Mouse (Mus musculus) limb, embryonic 11.5 days (tissue): Measurements from ENCODE around the gene Aurkaip1. TPM values are rescaled to one million over a fixed set of nuclear protein-coding genes. Genes with fewer than 3 reads are reported as not detected.

Source experiments
- ATAC-seq: fragments of 200-750 bp; cut with Nextera tagmentation; 2 replicates; pipeline ENCODE4 v1.8.0; 2017; ENCODE audit warnings: low read depth; ENCODE audit not compliant: insufficient number of reproducible peaks, low FRiP score, low TSS enrichment
- DNase-seq: peaks from one replicate; pipeline ENCODE4 v3.0.0-alpha.2; 2015; ENCODE audit warnings: low spot score
- H3K27ac ChIP-seq: fragments of 300-500 bp; sonication (generic); replicated peaks from 2 replicates; pipeline ENCODE4 v1.5.1; 2014; ENCODE audit warnings: low read depth, mild to moderate bottlenecking, low read length
- H3K27me3 ChIP-seq: fragments of 300-500 bp; sonication (generic); 2 replicates; pipeline ENCODE4 v1.6.1; 2014; ENCODE audit warnings: mild to moderate bottlenecking, low read length, mixed read lengths; ENCODE audit not compliant: control insufficient read depth, insufficient read depth
- H3K36me3 ChIP-seq: fragments of 300-500 bp; sonication (generic); 2 replicates; pipeline ENCODE4 v1.6.1; 2014; ENCODE audit warnings: mild to moderate bottlenecking, low read length, moderate library complexity, mixed read lengths; ENCODE audit not compliant: control insufficient read depth, insufficient read depth
- H3K4me1 ChIP-seq: fragments of 300-500 bp; sonication (generic); 2 replicates; pipeline ENCODE4 v1.6.1; 2014; ENCODE audit warnings: low read length, mixed read lengths; ENCODE audit not compliant: control insufficient read depth, insufficient read depth
- H3K4me2 ChIP-seq: fragments of 300-500 bp; sonication (generic); 2 replicates; pipeline ENCODE4 v1.6.1; 2014; ENCODE audit warnings: low read depth, mild to moderate bottlenecking, moderate library complexity; ENCODE audit not compliant: severe bottlenecking
- H3K4me3 ChIP-seq: fragments of 300-500 bp; sonication (generic); 2 replicates; pipeline ENCODE4 v1.5.1; 2014; ENCODE audit warnings: low read depth, low read length
- H3K9ac ChIP-seq: fragments of 300-500 bp; sonication (generic); 2 replicates; pipeline ENCODE4 v1.6.1; 2014; ENCODE audit warnings: mild to moderate bottlenecking, low read length
- H3K9me3 ChIP-seq: fragments of 300-500 bp; sonication (generic); 2 replicates; pipeline ENCODE4 v1.6.1; 2016; ENCODE audit warnings: low read length; ENCODE audit not compliant: control insufficient read depth
- WGBS: fragments of 180-500 bp; shearing (Covaris S2); extraction: QIAGEN DNeasy Blood & Tissue Kit; methylation state at CpG from one replicate; pipeline ENCODE4 v1.1.7; 2014; 5-methylcytosine and 5-hydroxymethylcytosine counted together
- polyA plus RNA-seq: library from polyadenylated mRNA; unstranded; fragments of >200 nt; fragmentation: Nextera tagmentation; extraction: Ambion mirVana; gene quantifications from 2 replicates; pipeline ENCODE4 v1.2.1, GENCODE M21; 2014

Aurkaip1 gene
- polyA plus RNA-seq, 1 experiment from 2014 or later, result 138 TPM

DNA sequence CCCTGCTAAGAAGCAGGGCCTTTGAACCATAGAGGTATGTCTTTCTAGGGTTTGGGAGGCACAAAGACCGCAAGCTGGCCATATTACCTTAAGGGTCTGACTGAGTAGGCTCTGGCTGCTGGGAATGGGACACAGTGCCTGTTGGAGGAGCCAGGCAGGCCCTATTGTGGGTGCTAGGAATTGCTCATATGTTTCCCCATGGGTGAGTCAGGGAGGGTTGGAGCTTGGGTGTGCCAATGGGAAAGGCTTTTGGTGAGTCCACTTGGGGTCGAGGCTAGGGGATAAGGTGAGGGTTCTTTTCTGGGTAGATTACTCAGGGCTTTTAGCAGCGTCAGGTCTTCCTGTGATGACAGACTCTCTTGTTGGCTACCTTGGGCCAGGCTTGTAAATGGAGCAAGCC lies 20.3 kb downstream of the Aurkaip1 start:
- no peak overlapping the region for H3K27ac ChIP-seq

GRCm38 (mm10) chr4:155851951-155852411 lies 20.9 kb downstream of the Aurkaip1 start:
- Histone ChIP-seq H3K4me3 (no peak overlapping the region), H3K36me3 (0 out of 2 replicates have a peak, but pooled peaks cover 2% of the 10 kb centered on the region), H3K9ac (no peak overlapping the region), H3K27me3 (no peaks in the 10 kb centered on the region), H3K27ac (no peak overlapping the region), H3K9me3 (no peaks in the 10 kb centered on the region), H3K4me2 (no peak overlapping the region), H3K4me1 (peaks cover 9% of the 10 kb centered on the region)
- DNase-seq (no peak), ATAC-seq (no peak)
- WGBS, result 83% methylated on average over 2 of the region's 2 CpGs

More for the DNA sequence above, 20.3 kb downstream of the Aurkaip1 start:
- ATAC-seq, result no peak
- Histone ChIP-seq H3K36me3 (0 out of 2 replicates have a peak, but pooled peaks cover 2% of the 10 kb centered on the region), H3K4me1 (peaks cover 9% of the 10 kb centered on the region), H3K27me3 (no peaks in the 10 kb centered on the region), H3K9me3 (no peaks in the 10 kb centered on the region), H3K4me2 (no peak overlapping the region), H3K4me3 (no peak overlapping the region), H3K9ac (no peak overlapping the region)
- WGBS, result 94% methylated on average over 3 of the region's 3 CpGs
- no peak for DNase-seq

- Histone ChIP-seq H3K27ac (no peak overlapping the region), H3K9ac (no peak overlapping the region), H3K27me3 (no peaks in the 10 kb centered on the region), H3K4me2 (no peak overlapping the region), H3K4me1 (peaks cover 3% of the 10 kb centered on the region), H3K36me3 (peaks cover 2% of the 10 kb centered on the region; the same call in 1 of the 2 replicates), H3K9me3 (no peaks in the 10 kb centered on the region), H3K4me3 (no peak overlapping the region)
- ATAC-seq (no peak), DNase-seq (no peak)
- 90% methylated on average over 9 of the region's 9 CpGs for WGBS
These were observed 22.3 kb downstream of the Aurkaip1 start for GRCm38 (mm10) chr4:155853421-155853820.

DNA sequence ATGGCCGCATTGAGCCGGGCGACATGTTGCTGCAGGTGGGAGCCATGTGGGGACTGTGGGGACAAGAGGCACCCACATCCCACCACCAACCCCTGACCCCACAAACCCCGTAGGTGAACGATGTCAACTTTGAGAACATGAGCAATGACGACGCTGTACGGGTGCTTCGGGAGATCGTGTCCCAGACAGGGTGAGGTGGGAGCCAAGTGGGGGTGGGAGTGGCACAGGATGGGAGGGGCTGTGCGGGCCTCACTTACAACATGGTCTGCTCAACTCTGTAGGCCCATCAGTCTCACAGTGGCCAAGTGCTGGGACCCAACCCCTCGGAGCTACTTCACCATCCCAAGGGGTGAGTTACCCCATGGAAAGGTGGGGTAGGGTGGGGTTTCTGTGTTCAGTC lies 23.9 kb downstream of the Aurkaip1 start:
- H3K36me3 ChIP-seq, result peaks cover 2% of the 10 kb centered on the region; the same call in 1 of the 2 replicates
- no peak overlapping the region for H3K4me3 ChIP-seq
- no peak for ATAC-seq
- no peaks in the 10 kb centered on the region for H3K4me1 ChIP-seq
- no peak overlapping the region for H3K4me2 ChIP-seq
- WGBS, result 95% methylated on average over 12 of the region's 12 CpGs
- H3K9ac ChIP-seq, result no peak overlapping the region
- H3K9me3 ChIP-seq, result no peaks in the 10 kb centered on the region
- H3K27me3 ChIP-seq, result no peaks in the 10 kb centered on the region
- no peak overlapping the region for H3K27ac ChIP-seq
- DNase-seq, result no peak

DNA sequence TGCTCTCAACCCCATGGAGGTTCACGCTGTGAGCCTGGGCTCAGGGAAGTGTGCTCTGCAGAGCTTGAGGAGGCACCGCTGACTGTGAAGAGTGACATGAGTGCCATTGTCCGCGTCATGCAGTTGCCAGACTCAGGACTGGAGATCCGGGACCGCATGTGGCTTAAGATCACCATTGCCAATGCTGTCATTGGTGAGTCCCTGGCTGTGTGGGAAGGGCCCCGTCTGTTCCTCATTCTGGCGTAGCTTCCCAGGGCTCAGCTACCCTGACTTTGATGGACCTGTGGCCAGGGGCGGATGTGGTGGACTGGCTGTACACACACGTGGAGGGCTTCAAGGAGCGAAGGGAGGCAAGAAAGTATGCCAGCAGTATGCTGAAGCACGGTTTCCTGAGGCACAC lies 25.0 kb downstream of the Aurkaip1 start:
- Histone ChIP-seq H3K9ac (no peak overlapping the region), H3K4me2 (no peak overlapping the region), H3K27me3 (no peaks in the 10 kb centered on the region), H3K9me3 (no peaks in the 10 kb centered on the region), H3K4me3 (no peak overlapping the region), H3K36me3 (peaks cover 2% of the 10 kb centered on the region; the same call in 1 of the 2 replicates), H3K4me1 (no peaks in the 10 kb centered on the region), H3K27ac (no peak overlapping the region)
- 91% methylated on average over 12 of the region's 12 CpGs for WGBS
- ATAC-seq (no peak), DNase-seq (no peak)

DNA sequence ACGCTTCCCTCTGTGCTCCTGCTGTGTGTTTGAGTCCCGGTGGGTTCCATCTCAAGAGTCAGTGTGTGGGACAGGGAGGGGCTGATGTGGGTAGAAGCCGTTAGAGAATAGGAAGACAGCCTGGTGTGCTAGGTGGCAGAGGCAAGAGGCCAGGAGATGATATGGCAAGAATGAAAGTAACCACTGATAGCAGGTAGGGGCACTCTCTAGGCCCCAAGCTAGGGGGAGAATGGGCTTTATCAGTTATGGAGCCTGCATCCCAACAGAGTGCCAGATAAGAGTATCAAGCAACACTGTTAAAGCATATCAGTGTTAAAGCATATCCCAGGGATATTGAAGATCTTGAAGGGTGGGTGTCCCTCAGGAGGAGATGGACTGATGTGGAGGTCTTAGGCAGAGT lies 25.8 kb downstream of the Aurkaip1 start:
- 93% methylated on average over 3 of the region's 3 CpGs for WGBS

DNA sequence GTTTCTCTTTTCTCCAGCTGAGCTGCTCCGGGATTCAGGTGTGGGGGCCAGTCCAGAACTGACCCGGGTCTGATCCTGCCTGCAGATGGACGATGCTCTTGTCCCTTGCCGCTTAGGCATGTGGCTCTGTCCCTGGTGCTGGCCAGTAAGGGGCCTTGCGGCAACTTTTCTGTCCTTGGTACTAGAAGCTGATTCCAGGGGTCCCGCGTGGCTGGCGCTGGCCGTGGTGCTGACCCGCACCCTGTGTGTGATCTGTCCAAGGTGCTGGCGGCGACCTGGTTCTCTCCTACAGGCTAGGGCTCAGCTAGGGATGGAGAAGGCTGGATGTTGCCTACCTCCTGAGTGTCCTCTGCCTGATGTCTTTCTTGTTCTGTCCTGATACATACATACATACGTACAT lies 28.2 kb downstream of the Aurkaip1 start:
- peak; percentile 28; the same call in 1 of the 2 replicates for ATAC-seq

More for the DNA sequence above, 25.8 kb downstream of the Aurkaip1 start:
- no peak overlapping the region for H3K9ac ChIP-seq
- no peaks in the 10 kb centered on the region for H3K27me3 ChIP-seq
- H3K27ac ChIP-seq, result no peak overlapping the region
- DNase-seq (no peak), ATAC-seq (no peak)
- peaks cover 2% of the 10 kb centered on the region; the same call in 1 of the 2 replicates for H3K36me3 ChIP-seq
- no peak overlapping the region for H3K4me2 ChIP-seq
- no peak overlapping the region for H3K4me3 ChIP-seq
- H3K9me3 ChIP-seq, result no peaks in the 10 kb centered on the region
- H3K4me1 ChIP-seq, result no peaks in the 10 kb centered on the region

DNA sequence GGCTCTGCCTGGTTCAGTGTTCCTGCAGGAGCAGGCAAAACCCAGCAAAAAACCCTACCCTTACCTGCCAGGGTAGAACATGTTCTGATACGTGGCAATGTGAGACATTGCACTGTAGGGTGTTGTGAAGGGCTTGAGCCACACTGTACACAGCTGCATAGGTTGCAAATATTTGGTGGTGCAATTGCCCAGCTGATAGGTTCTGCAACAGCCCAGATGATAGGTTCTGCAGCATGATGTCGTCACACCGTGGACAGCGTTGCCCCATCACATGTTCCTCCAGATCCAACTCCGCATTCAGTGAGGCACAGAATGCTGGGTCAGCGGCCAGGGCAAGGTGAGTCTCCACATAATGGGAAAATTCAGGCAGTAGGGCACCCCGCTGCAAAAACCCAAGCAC lies 30.7 kb downstream of the Aurkaip1 start:
- H3K36me3 ChIP-seq, result no peaks in the 10 kb centered on the region; the same call in 1 of the 2 replicates
- WGBS, result 88% methylated on average over 7 of the region's 7 CpGs
- DNase-seq, result no peak

More for the DNA sequence above, 28.2 kb downstream of the Aurkaip1 start:
- H3K9ac ChIP-seq, result no peak overlapping the region
- H3K27me3 ChIP-seq, result no peaks in the 10 kb centered on the region
- DNase-seq, result peak; percentile 96
- H3K4me1 ChIP-seq, result no peaks in the 10 kb centered on the region
- 14% methylated on average over 13 of the region's 13 CpGs for WGBS
- H3K4me3 ChIP-seq, result no peak overlapping the region
- no peaks in the 10 kb centered on the region for H3K9me3 ChIP-seq
- no peak overlapping the region for H3K27ac ChIP-seq
- H3K4me2 ChIP-seq, result no peak overlapping the region
- H3K36me3 ChIP-seq, result peaks cover 2% of the 10 kb centered on the region; the same call in 1 of the 2 replicates

GRCm38 (mm10) chr4:155863001-155863400 lies 31.9 kb downstream of the Aurkaip1 start, which contains the start of gene Tas1r3:
Tas1r3 (minus strand) TSS chr4:155863362.
- H3K9ac ChIP-seq, result no peak within 1 kb of the TSS
- DNase-seq, result no peak
- no peak within 1 kb of the TSS for H3K4me3 ChIP-seq
- no peak for ATAC-seq
- no peaks in the 10 kb centered on the region; the same call in 1 of the 2 replicates for H3K36me3 ChIP-seq
- no peak within 1 kb of the TSS for H3K4me2 ChIP-seq
- H3K9me3 ChIP-seq, result no peaks in the 10 kb centered on the region
- H3K4me1 ChIP-seq, result no peaks in the 10 kb centered on the region
- no peak within 1 kb of the TSS for H3K27ac ChIP-seq
- H3K27me3 ChIP-seq, result no peaks in the 10 kb centered on the region
- 77% methylated on average over 5 of the region's 5 CpGs for WGBS

More for the DNA sequence above, 30.7 kb downstream of the Aurkaip1 start:
- H3K27ac ChIP-seq, result no peak overlapping the region
- no peak overlapping the region for H3K4me2 ChIP-seq
- H3K9ac ChIP-seq, result no peak overlapping the region
- ATAC-seq, result no peak
- no peaks in the 10 kb centered on the region for H3K9me3 ChIP-seq
- H3K27me3 ChIP-seq, result no peaks in the 10 kb centered on the region
- no peak overlapping the region for H3K4me3 ChIP-seq
- no peaks in the 10 kb centered on the region for H3K4me1 ChIP-seq
